Mouse (Mus musculus) intestine, embryonic 14.5 days (tissue): ENCODE measurements at regions not wholly inside any gene's neighbourhood (a gene's known extent, or its start where the extent isn't known, plus 50 kb on each side); places are given as distances from the start of the nearest gene placed in this dataset.

ENCODE experiments used
- ATAC-seq: fragments of 200-750 bp; cut with Nextera tagmentation; replicated peaks from 2 replicates; pipeline ENCODE4 v1.8.0; 2017; ENCODE audit warnings: low read depth, moderate number of reproducible peaks, moderate TSS enrichment, moderate library complexity; ENCODE audit not compliant: low FRiP score, low TSS enrichment
- DNase-seq: peaks from one replicate; pipeline ENCODE4 v3.0.0-alpha.2; 2018; ENCODE audit warnings: low spot score
- H3K27ac ChIP-seq: fragments of 300-500 bp; sonication (generic); 2 replicates; pipeline ENCODE4 v1.5.1; 2014; ENCODE audit warnings: low read depth, mild to moderate bottlenecking, control low read depth
- H3K27me3 ChIP-seq: fragments of 300-500 bp; sonication (generic); replicated peaks from 2 replicates; pipeline ENCODE4 v1.6.1; 2014; ENCODE audit warnings: low read length, control low read depth; ENCODE audit not compliant: control insufficient read depth, insufficient read depth
- H3K36me3 ChIP-seq: fragments of 300-500 bp; sonication (generic); 2 replicates; pipeline ENCODE4 v1.6.1; 2014; ENCODE audit warnings: low read length, control low read depth; ENCODE audit not compliant: control insufficient read depth, insufficient read depth
- H3K4me1 ChIP-seq: fragments of 300-500 bp; sonication (generic); replicated peaks from 2 replicates; pipeline ENCODE4 v1.6.1; 2014; ENCODE audit warnings: low read length, control low read depth, mixed read lengths; ENCODE audit not compliant: control insufficient read depth, insufficient read depth
- H3K4me2 ChIP-seq: fragments of 300-500 bp; sonication (generic); 2 replicates; pipeline ENCODE4 v1.6.1; 2014; ENCODE audit warnings: low read length
- H3K4me3 ChIP-seq: fragments of 300-500 bp; sonication (generic); 2 replicates; pipeline ENCODE4 v1.5.1; 2014; ENCODE audit warnings: low read depth, low read length, control low read depth, mixed read lengths
- H3K9ac ChIP-seq: fragments of 300-500 bp; sonication (generic); 2 replicates; pipeline ENCODE4 v1.6.1; 2014; ENCODE audit warnings: mild to moderate bottlenecking, low read length
- H3K9me3 ChIP-seq: fragments of 300-500 bp; sonication (generic); 2 replicates; pipeline ENCODE4 v1.6.1; 2016; ENCODE audit warnings: low read length, control low read depth; ENCODE audit not compliant: control insufficient read depth
- WGBS: fragments of 180-500 bp; shearing (Covaris S2); extraction: QIAGEN DNeasy Blood & Tissue Kit; methylation state at CpG from one replicate; pipeline ENCODE4 v1.1.7; 2014; 5-methylcytosine and 5-hydroxymethylcytosine counted together

DNA sequence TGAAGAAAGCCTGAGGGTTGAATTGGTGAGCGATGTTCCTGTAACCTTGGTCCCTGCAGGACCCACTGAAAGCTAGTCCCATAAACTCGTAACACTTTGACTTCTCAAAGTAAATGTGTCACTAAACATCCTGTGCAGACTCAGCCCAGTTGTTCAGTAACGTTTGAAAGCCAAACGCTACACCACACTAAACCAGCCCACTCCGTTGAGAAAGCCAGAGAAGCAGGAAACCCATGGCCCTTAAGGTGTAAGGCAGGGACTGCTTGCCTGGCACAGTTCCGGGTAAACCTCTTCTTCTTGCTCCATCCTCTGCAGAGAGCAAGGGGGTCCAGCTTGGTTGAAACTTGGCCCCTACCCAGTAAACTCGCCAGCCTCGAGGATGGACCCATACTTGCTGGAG, 180.6 kb upstream of the Rreb1 start:
- Histone ChIP-seq H3K4me1 (no peaks in the 10 kb centered on the region; the same call in 1 of the 2 replicates), H3K9me3 (no peaks in the 10 kb centered on the region), H3K27me3 (no peaks in the 10 kb centered on the region), H3K9ac (no peak overlapping the region), H3K4me2 (no peak overlapping the region), H3K27ac (no peak overlapping the region), H3K36me3 (no peaks in the 10 kb centered on the region), H3K4me3 (no peak overlapping the region)
- DNase-seq (no peak), ATAC-seq (no peak)
- 47% methylated on average over 8 of the region's 8 CpGs for WGBS

GRCm38 (mm10) chr13:37598165-37598775, 179.9 kb upstream of the Rreb1 start:
- DNase-seq (no peak), ATAC-seq (no peak)
- H3K4me2 ChIP-seq = no peak overlapping the region
- H3K36me3 ChIP-seq = no peaks in the 10 kb centered on the region
- no peak overlapping the region for H3K9ac ChIP-seq
- no peak overlapping the region for H3K27ac ChIP-seq
- H3K4me3 ChIP-seq = no peak overlapping the region
- no peaks in the 10 kb centered on the region for H3K27me3 ChIP-seq
- 64% methylated on average over 10 of the region's 10 CpGs for WGBS
- H3K9me3 ChIP-seq = no peaks in the 10 kb centered on the region
- no peaks in the 10 kb centered on the region; the same call in 1 of the 2 replicates for H3K4me1 ChIP-seq

DNA sequence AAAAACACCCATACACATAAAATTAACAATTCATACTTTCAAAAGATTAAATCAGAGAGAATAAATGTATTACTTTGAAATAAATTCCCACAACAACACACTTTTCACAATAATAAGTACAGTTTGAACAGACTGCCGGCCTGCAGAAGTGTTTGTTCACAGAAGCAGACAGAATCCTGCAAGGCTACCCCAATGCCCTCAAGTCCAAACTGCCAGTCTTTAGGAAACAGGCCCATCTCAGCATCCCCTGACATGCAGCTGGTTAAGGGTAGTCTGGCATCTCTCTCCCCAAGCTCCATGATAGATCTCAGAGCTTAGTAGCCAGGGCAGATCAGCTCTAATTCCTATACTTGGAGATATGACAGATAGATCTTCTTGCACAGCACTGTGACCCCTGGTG, 178.5 kb upstream of the Rreb1 start:
- ATAC-seq = no peak
- Histone ChIP-seq H3K4me1 (no peaks in the 10 kb centered on the region; the same call in 1 of the 2 replicates), H3K27ac (no peak overlapping the region), H3K9ac (no peak overlapping the region), H3K4me2 (no peak overlapping the region), H3K9me3 (no peaks in the 10 kb centered on the region), H3K36me3 (no peaks in the 10 kb centered on the region), H3K27me3 (no peaks in the 10 kb centered on the region), H3K4me3 (no peak overlapping the region)
- DNase-seq = no peak
- 73% methylated on average over 1 of the region's 1 CpGs for WGBS

- Histone ChIP-seq H3K27me3 (no peaks in the 10 kb centered on the region), H3K9me3 (no peaks in the 10 kb centered on the region), H3K4me1 (no peaks in the 10 kb centered on the region; the same call in 1 of the 2 replicates), H3K4me2 (no peak overlapping the region), H3K9ac (no peak overlapping the region), H3K36me3 (no peaks in the 10 kb centered on the region), H3K4me3 (no peak overlapping the region), H3K27ac (no peak overlapping the region)
- WGBS = 89% methylated on average over 9 of the region's 9 CpGs
- DNase-seq (no peak), ATAC-seq (no peak)
Measured at GRCm38 (mm10) chr13:37600172-37600571, 178.0 kb upstream of the Rreb1 start.

- Histone ChIP-seq H3K4me2 (no peak overlapping the region), H3K27ac (no peak overlapping the region)
Measured at GRCm38 (mm10) chr13:37601068-37601467, 177.1 kb upstream of the Rreb1 start.

DNA sequence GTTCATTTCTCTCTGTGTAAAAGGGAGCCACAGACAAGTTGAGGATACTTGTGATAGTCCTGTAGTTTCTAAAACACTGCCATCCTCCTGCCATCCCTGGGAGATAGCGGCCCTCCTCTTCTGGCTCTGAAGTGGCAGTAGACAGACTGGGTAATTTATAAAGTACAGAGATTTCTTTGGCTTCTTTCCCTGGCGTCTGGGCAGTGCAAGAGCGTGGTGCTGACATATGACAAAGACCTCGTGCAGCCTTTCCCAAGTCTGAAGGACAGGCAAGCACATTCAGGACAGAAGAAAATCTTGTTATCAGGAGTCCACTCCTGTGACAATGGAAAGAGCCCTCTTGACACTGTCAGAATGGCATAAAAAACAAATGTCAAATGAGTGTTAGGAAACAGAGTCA, 175.9 kb upstream of the Rreb1 start:
- Histone ChIP-seq H3K9me3 (no peaks in the 10 kb centered on the region), H3K27me3 (no peaks in the 10 kb centered on the region), H3K27ac (no peak overlapping the region), H3K36me3 (no peaks in the 10 kb centered on the region), H3K4me2 (no peak overlapping the region), H3K4me1 (no peaks in the 10 kb centered on the region; the same call in 1 of the 2 replicates), H3K4me3 (no peak overlapping the region), H3K9ac (no peak overlapping the region)
- DNase-seq (no peak), ATAC-seq (no peak)
- 46% methylated on average over 4 of the region's 4 CpGs for WGBS

More at GRCm38 (mm10) chr13:37601068-37601467, 177.1 kb upstream of the Rreb1 start:
- Histone ChIP-seq H3K36me3 (no peaks in the 10 kb centered on the region), H3K4me3 (no peak overlapping the region), H3K9me3 (no peaks in the 10 kb centered on the region), H3K4me1 (no peaks in the 10 kb centered on the region; the same call in 1 of the 2 replicates), H3K9ac (no peak overlapping the region), H3K27me3 (no peaks in the 10 kb centered on the region)
- DNase-seq = no peak
- ATAC-seq = no peak
- 84% methylated on average over 7 of the region's 7 CpGs for WGBS

DNA sequence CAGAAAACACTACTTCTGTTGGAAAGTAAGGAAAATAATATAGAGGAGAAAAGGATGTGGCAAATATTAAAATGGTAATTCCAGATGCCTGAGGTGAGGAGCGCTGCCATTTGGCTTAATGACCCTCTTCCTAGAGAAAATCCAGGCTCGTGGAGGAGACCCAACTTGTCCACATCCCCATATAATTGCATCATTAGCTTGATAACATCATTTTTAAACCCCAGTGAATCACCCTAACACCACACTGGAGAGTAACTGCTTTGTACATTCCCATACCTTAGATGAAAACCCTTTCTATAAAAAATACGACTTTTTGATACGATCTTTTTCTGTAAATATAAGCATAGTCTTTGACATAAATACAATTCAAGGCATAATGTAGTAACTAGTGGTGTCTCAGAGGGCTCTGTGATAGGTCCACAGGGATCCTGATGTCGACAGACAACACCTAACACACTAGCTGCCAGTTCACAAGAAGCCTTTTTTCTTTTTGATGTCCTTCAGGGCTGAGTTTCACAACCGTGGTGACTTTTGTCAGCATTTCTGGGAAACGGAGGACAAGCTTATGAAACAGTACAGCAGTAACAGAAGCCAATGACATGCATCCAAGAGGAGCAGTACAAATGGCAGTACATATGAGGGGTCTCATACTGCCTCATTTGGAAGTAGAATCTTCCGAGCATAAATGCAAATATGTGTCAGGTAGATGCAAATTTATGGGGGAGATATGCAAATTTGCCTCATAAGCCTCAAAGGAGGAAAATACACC, 174.8 kb upstream of the Rreb1 start:
- Histone ChIP-seq H3K36me3 (no peaks in the 10 kb centered on the region), H3K27ac (no peak overlapping the region), H3K27me3 (no peaks in the 10 kb centered on the region), H3K9ac (no peak overlapping the region), H3K9me3 (no peaks in the 10 kb centered on the region), H3K4me2 (no peak overlapping the region), H3K4me3 (no peak overlapping the region), H3K4me1 (no peaks in the 10 kb centered on the region)
- DNase-seq = no peak
- no peak for ATAC-seq
- WGBS = 75% methylated on average over 8 of the region's 8 CpGs

DNA sequence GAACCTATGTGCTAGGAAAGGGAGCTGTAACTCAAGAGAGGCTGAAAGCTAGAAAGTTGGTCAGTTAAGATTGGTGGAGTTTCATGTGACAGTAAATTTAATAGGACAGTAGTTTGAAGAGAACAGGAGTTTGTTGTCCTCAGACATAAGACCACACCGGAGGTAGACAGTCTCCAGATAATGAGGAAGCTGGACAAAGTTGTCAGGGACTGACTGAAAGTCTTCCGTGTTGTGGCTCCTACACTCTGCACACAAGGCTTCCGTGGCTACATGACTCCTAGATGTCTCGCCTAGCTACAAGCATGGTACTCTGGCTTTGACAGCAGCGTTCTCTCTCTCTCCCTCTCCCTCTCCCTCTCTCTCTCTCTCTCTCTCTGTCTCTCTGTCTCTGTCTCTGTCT, 171.9 kb upstream of the Rreb1 start:
- no peak for ATAC-seq
- Histone ChIP-seq H3K27me3 (no peaks in the 10 kb centered on the region), H3K9me3 (no peaks in the 10 kb centered on the region), H3K36me3 (no peaks in the 10 kb centered on the region), H3K9ac (no peak overlapping the region), H3K4me1 (no peaks in the 10 kb centered on the region), H3K4me2 (no peak overlapping the region), H3K27ac (no peak overlapping the region), H3K4me3 (no peak overlapping the region)
- no peak for DNase-seq
- WGBS = 88% methylated on average over 5 of the region's 5 CpGs

DNA sequence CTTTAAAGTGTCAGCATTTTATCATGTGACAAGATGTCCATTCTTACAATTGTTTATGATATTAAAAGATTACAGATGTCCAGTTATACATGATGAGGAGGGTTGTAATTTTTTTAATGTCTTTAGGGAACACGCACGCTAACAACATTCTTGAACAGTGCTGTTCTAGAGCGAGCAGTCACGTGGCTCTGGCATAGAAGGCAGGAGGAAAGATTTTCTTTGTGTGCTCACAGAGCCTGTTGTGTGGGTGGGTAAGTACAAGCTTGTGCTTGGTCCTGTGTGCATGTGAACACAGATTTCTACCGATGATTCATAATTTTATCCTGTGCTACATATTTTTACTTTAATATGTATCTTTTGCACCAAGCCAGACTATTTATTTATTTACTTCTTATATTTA, 169.1 kb upstream of the Rreb1 start:
- no peaks in the 10 kb centered on the region for H3K27me3 ChIP-seq
- ATAC-seq (no peak), DNase-seq (no peak)
- H3K36me3 ChIP-seq = no peaks in the 10 kb centered on the region
- no peaks in the 10 kb centered on the region for H3K9me3 ChIP-seq
- H3K27ac ChIP-seq = no peak overlapping the region
- no peak overlapping the region for H3K4me2 ChIP-seq
- H3K4me1 ChIP-seq = no peaks in the 10 kb centered on the region
- H3K9ac ChIP-seq = no peak overlapping the region
- WGBS = 79% methylated on average over 5 of the region's 5 CpGs
- no peak overlapping the region for H3K4me3 ChIP-seq
